Mouse (Mus musculus) G1E (cell line): ENCODE data around the gene Med13l. TPM values are rescaled to one million over a fixed set of nuclear protein-coding genes. Genes with fewer than 3 reads are reported as not detected.

Source experiments
- ATAC-seq: 2 replicates; pipeline ENCODE4 v1.8.0; 2016; ENCODE audit warnings: mild to moderate bottlenecking; ENCODE audit not compliant: insufficient number of reproducible peaks, poor library complexity, low FRiP score, severe bottlenecking; ENCODE audit errors: extremely low read depth
- DNase-seq: peaks from one replicate; pipeline ENCODE4 v3.0.0; 2012; ENCODE audit warnings: low spot score
- H3K27me3 ChIP-seq: 2 replicates; pipeline ENCODE4 v1.6.1; 2012; ENCODE audit warnings: mild to moderate bottlenecking, low read length, inconsistent platforms; ENCODE audit not compliant: insufficient read depth
- H3K36me3 ChIP-seq: replicated peaks from 2 replicates; pipeline ENCODE3; 2012; ENCODE audit warnings: mild to moderate bottlenecking, inconsistent platforms
- H3K4me1 ChIP-seq: 2 replicates; pipeline ENCODE4 v1.6.1; 2012; ENCODE audit warnings: low read depth, low read length, inconsistent platforms, mixed read lengths; ENCODE audit not compliant: insufficient read depth
- H3K4me3 ChIP-seq: 2 replicates; pipeline ENCODE4 v1.5.1; 2012; ENCODE audit warnings: low read depth, mild to moderate bottlenecking, inconsistent platforms, low read length, moderate library complexity, mixed read lengths
- H3K9me3 ChIP-seq: replicated peaks from 2 replicates; pipeline ENCODE4 v1.6.1; 2012; ENCODE audit warnings: inconsistent platforms
- CTCF ChIP-seq: IDR thresholded peaks from 2 replicates; pipeline ENCODE4 v1.5.1; 2012; ENCODE audit warnings: low read depth, low read length, inconsistent platforms, mixed read lengths
- GATA1 ChIP-seq: IDR thresholded peaks from 2 replicates; pipeline ENCODE4 v1.6.1; 2012; ENCODE audit warnings: borderline replicate concordance, low read length, inconsistent platforms, mixed read lengths
- GATA2 ChIP-seq: IDR thresholded peaks from 2 replicates; pipeline ENCODE4 v1.6.1; 2012; ENCODE audit warnings: low read depth, low read length, inconsistent platforms, borderline replicate concordance
- POLR2AphosphoS5 ChIP-seq: IDR thresholded peaks from 2 replicates; pipeline ENCODE4 v1.6.1; 2012; ENCODE audit warnings: low read depth, low read length, inconsistent platforms; ENCODE audit not compliant: insufficient replicate concordance
- TAL1 ChIP-seq: conservative IDR thresholded peaks from 2 replicates; pipeline ENCODE4 v1.6.1; 2012; ENCODE audit warnings: low read depth, low read length, inconsistent platforms, mixed read lengths
- polyA plus RNA-seq: library from polyadenylated mRNA; stranded (reverse); fragments of >175 nt; gene quantifications from 2 replicates; pipeline ENCODE4 v1.2.3, GENCODE M21; 2012
- total RNA-seq, 2 experiments: library from RNA; stranded (forward) in 1 of 2; stranded (reverse) in 1 of 2; fragments of 200-1000 nt in 1 of 2; fragments of >200 nt in 1 of 2; fragmentation: Nextera tagmentation in 1 of 2; gene quantifications; 2 replicates each; pipeline ENCODE4 v1.2.3; 2014 to 2017

The Med13l gene
- total and polyA plus RNA-seq, 3 experiments = 16.8 to 91.7 (median 17.9) TPM

- no peak for TF ChIP-seq GATA2
- no peak for TF ChIP-seq POLR2AphosphoS5
- H3K4me3 ChIP-seq = no peak overlapping the region
These were observed 241.6 kb downstream of the Med13l start for GRCm38 (mm10) chr5:118802036-118802435.

GRCm38 (mm10) chr5:118808946-118809345 is 248.5 kb downstream of the Med13l start:
- DNase-seq = no peak
- TF ChIP-seq TAL1 (no peak), CTCF (no peak), GATA1 (no peak), GATA2 (no peak), POLR2AphosphoS5 (no peak)
- H3K4me1 ChIP-seq = no peaks in the 10 kb centered on the region
- no peaks in the 10 kb centered on the region for H3K36me3 ChIP-seq
- H3K27me3 ChIP-seq = no peaks in the 10 kb centered on the region
- H3K4me3 ChIP-seq = no peak overlapping the region
- no peak for ATAC-seq
- H3K9me3 ChIP-seq = peaks cover 72% of the 10 kb centered on the region

More at GRCm38 (mm10) chr5:118802036-118802435, 241.6 kb downstream of the Med13l start:
- DNase-seq (no peak), ATAC-seq (no peak)
- no peaks in the 10 kb centered on the region for H3K4me1 ChIP-seq
- no peaks in the 10 kb centered on the region for H3K27me3 ChIP-seq
- H3K9me3 ChIP-seq = peaks cover 58% of the 10 kb centered on the region
- H3K36me3 ChIP-seq = no peaks in the 10 kb centered on the region

GRCm38 (mm10) chr5:118809588-118809987 is 249.1 kb downstream of the Med13l start:
- no peaks in the 10 kb centered on the region for H3K27me3 ChIP-seq
- peaks cover 77% of the 10 kb centered on the region for H3K9me3 ChIP-seq
- no peak for ATAC-seq
- H3K4me1 ChIP-seq = no peaks in the 10 kb centered on the region
- no peak for DNase-seq
- H3K4me3 ChIP-seq = no peak overlapping the region
- TF ChIP-seq GATA1 (no peak), CTCF (no peak), TAL1 (no peak), POLR2AphosphoS5 (no peak), GATA2 (no peak)
- no peaks in the 10 kb centered on the region for H3K36me3 ChIP-seq

GRCm38 (mm10) chr5:118811690-118812089 is 251.2 kb downstream of the Med13l start:
- ATAC-seq = no peak
- no peaks in the 10 kb centered on the region for H3K36me3 ChIP-seq
- no peak overlapping the region for H3K4me3 ChIP-seq
- no peak for DNase-seq
- H3K4me1 ChIP-seq = no peaks in the 10 kb centered on the region
- TF ChIP-seq GATA1 = no peak
- no peak for TF ChIP-seq POLR2AphosphoS5
- peaks cover 81% of the 10 kb centered on the region for H3K9me3 ChIP-seq
- no peaks in the 10 kb centered on the region for H3K27me3 ChIP-seq

- no peaks in the 10 kb centered on the region for H3K36me3 ChIP-seq
- H3K9me3 ChIP-seq = peaks cover 83% of the 10 kb centered on the region
- DNase-seq (no peak), ATAC-seq (no peak)
- TF ChIP-seq TAL1 = no peak
- TF ChIP-seq CTCF = no peak
- TF ChIP-seq GATA2 = no peak
- no peak for TF ChIP-seq POLR2AphosphoS5
- TF ChIP-seq GATA1 = no peak
- H3K4me3 ChIP-seq = no peak overlapping the region
- H3K4me1 ChIP-seq = no peaks in the 10 kb centered on the region
- H3K27me3 ChIP-seq = no peaks in the 10 kb centered on the region
These were observed 251.9 kb downstream of the Med13l start for GRCm38 (mm10) chr5:118812421-118812820.

- no peak for DNase-seq
- no peaks in the 10 kb centered on the region for H3K4me1 ChIP-seq
- no peak for ATAC-seq
- H3K4me3 ChIP-seq = no peak overlapping the region
- peaks cover 84% of the 10 kb centered on the region for H3K9me3 ChIP-seq
- H3K27me3 ChIP-seq = no peaks in the 10 kb centered on the region
- no peaks in the 10 kb centered on the region for H3K36me3 ChIP-seq
- no peak for TF ChIP-seq CTCF
- TF ChIP-seq POLR2AphosphoS5 = no peak
- TF ChIP-seq GATA1 = no peak
- TF ChIP-seq TAL1 = no peak
- TF ChIP-seq GATA2 = no peak
These were observed 252.5 kb downstream of the Med13l start for GRCm38 (mm10) chr5:118812947-118813401.

- ATAC-seq (no peak), DNase-seq (no peak)
- Histone ChIP-seq H3K27me3 (no peaks in the 10 kb centered on the region; the same call in 1 of the 2 replicates), H3K9me3 (peaks cover 82% of the 10 kb centered on the region), H3K4me1 (no peaks in the 10 kb centered on the region), H3K36me3 (no peaks in the 10 kb centered on the region), H3K4me3 (no peak overlapping the region)
- TF ChIP-seq TAL1 (no peak), CTCF (no peak), GATA1 (no peak), POLR2AphosphoS5 (no peak), GATA2 (no peak)
These were observed 253.6 kb downstream of the Med13l start for GRCm38 (mm10) chr5:118814052-118814451.
